ENCODE assay signal across 16 mouse cellular contexts in the genomic region with DNA sequence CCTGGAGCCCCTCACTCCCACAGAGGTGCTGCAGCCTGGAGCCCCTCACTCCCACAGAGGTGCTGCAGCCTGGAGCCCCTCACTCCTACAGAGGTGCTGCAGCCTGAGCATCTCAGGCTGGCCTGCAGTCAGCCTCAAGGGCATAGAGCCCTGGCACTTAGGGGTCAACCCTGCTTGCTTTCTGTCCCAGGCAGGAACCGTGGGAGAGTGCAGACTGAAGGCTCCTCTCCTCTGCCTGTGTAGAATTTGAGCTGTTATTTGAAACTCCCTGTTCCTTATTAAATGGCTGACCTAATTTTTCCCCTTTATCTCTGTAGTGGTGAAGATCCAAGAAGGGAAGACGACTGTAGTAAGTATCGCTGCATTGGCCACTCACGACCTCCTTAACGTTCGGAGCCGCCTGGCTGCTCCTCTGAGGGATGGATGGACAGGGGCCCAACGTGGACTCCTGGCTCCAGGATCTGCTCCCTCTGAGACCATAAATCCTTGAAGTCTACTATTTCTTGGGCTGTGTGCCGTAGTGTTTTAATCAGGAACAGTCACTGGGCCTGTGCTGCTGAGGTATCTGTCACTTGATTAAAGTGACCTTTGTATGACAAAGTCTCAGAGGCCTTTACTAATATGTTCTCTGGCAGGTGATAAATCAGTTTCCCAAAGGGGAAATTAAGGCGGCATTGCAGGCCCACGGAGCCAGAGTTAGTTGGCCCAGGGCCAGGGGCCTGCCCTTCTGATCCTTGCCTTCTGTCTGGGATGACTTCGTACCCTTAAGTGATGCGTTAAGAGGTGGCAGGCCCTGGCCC. TPM values are rescaled to one million over a fixed set of nuclear protein-coding genes. Genes with fewer than 3 reads are reported as not detected.
DNase-seq lines count a peak whose midpoint lies in the region; ATAC-seq lines count a peak whose summit lies in the region.
"Had no signal": no experiment of that assay in that cellular context is flagged by ENCODE, and none has a peak within 500 bp of the region (broad histone marks: within the 10 kb centered on the region; RNA-seq: fewer than 3 reads in every experiment).

No protein-coding gene starts in this region.

- peak overlapping the region; percentile 48 for H3K27ac ChIP-seq in kidney, embryonic 15.5 days
- peak overlapping the region; percentile 66; the same call in 1 of the 2 replicates for H3K27ac ChIP-seq in limb, embryonic 12.5 days
- H3K27ac ChIP-seq: liver, embryonic 15.5 days had no signal

- WGBS in kidney, embryonic 15.5 days = 31% methylated on average over 13 of the region's 13 CpGs
- 32% methylated on average over 13 of the region's 13 CpGs for WGBS in limb, embryonic 12.5 days

- no peak overlapping the region for H3K4me2 ChIP-seq in kidney, embryonic 15.5 days
- no peak overlapping the region for H3K4me2 ChIP-seq in limb, embryonic 12.5 days
- H3K4me2 ChIP-seq: liver, embryonic 15.5 days had no signal

- no peak overlapping the region for H3K4me3 ChIP-seq in kidney, embryonic 15.5 days (replicated peaks)
- no peak overlapping the region for H3K4me3 ChIP-seq in limb, embryonic 12.5 days (replicated peaks)
- H3K4me3 ChIP-seq: forebrain, embryonic 10.5 days; liver, embryonic 15.5 days had no signal

- H3K4me1 ChIP-seq in kidney, embryonic 15.5 days = peaks cover 25% of the 10 kb centered on the region
- H3K4me1 ChIP-seq in limb, embryonic 12.5 days (replicated peaks) = peaks cover 39% of the 10 kb centered on the region
- H3K4me1 ChIP-seq: liver, embryonic 15.5 days had no signal

- intact Hi-C loops in heart, postnatal 14 days (cut with DNase I) = no loop called here
- intact Hi-C loops in left cerebral cortex, postnatal 10 days (cut with DNase I) = no loop called here

- H3K27me3 ChIP-seq in kidney, embryonic 15.5 days = no peaks in the 10 kb centered on the region
- no peaks in the 10 kb centered on the region for H3K27me3 ChIP-seq in limb, embryonic 12.5 days
- H3K27me3 ChIP-seq: liver, embryonic 15.5 days had no signal

- no peak overlapping the region for H3K9ac ChIP-seq in kidney, embryonic 15.5 days
- no peak overlapping the region for H3K9ac ChIP-seq in limb, embryonic 12.5 days (replicated peaks)
- H3K9ac ChIP-seq: liver, embryonic 15.5 days had no signal

- peak; percentile 25 for DNase-seq in adrenal gland, adult 2 months
- no peak for DNase-seq in adrenal gland, adult 18-20 months (ENCODE audit: low spot score in 2 of 2)
- DNase-seq in heart, adult 18-20 months = peak; percentile 50 to 63
- DNase-seq in heart, postnatal 14 days = no peak
- no peak for DNase-seq in kidney, adult 18-20 months
- DNase-seq in left cerebral cortex, postnatal 10 days (ENCODE audit: extremely low spot score in 1 of 2, low spot score in 2 of 2) = no peak
- DNase-seq: cerebellum, adult 9-10 months; kidney, adult 9 months; right cerebral cortex, adult 18-20 months; spleen, adult 18-20 months; thymus, postnatal 36 days had no signal

- ATAC-seq in kidney, embryonic 15.5 days (replicated peaks; ENCODE audit: low FRiP score) = peak; percentile 49; the same call in 1 of the 2 replicates
- ATAC-seq in limb, embryonic 12.5 days (ENCODE audit: insufficient number of reproducible peaks, insufficient read depth, low FRiP score, low TSS enrichment, low read depth) = no peak

- no peaks in the 10 kb centered on the region for H3K9me3 ChIP-seq in kidney, embryonic 15.5 days (replicated peaks)
- no peaks in the 10 kb centered on the region for H3K9me3 ChIP-seq in limb, embryonic 12.5 days
- H3K9me3 ChIP-seq: forebrain, embryonic 10.5 days; liver, embryonic 15.5 days had no signal

- peaks cover 59% of the 10 kb centered on the region for H3K36me3 ChIP-seq in kidney, embryonic 15.5 days
- peaks cover 62% of the 10 kb centered on the region for H3K36me3 ChIP-seq in limb, embryonic 12.5 days

RNA-seq across cellular contexts. Expression of gene Mrps18a, which starts 7.0 kb away (rescaled TPM):
- 100 to 1,000 TPM; 108 to 117 TPM for total RNA-seq in adrenal gland, adult 2 months (2021)
- 23.7 and 29.6 TPM in 2 replicates for polyA plus RNA-seq in adrenal gland, adult 2 months (2012; rRNA removed)
- 100 to 1,000 TPM in 1 of 2 experiments, 10 to 100 TPM in 1; 99.5 to 100 TPM for total RNA-seq in adrenal gland, adult 18-20 months (2021)
- 100 to 1,000 TPM; 143 to 145 TPM for total RNA-seq in heart, adult 18-20 months (2021)
- 100 to 1,000 TPM; 115 to 119 TPM for total RNA-seq in heart, postnatal 14 days (2021)
- polyA plus RNA-seq in kidney, embryonic 15.5 days (2015; fragmentation: Nextera tagmentation; extraction: Ambion mirVana) = 154 and 155 TPM in 2 replicates
- 143 and 144 TPM in 2 replicates for polyA plus RNA-seq in limb, embryonic 12.5 days (2016; fragmentation: Nextera tagmentation; extraction: Ambion mirVana)
- total RNA-seq in left cerebral cortex, postnatal 10 days (2021) = 10 to 100 TPM; 79.9 to 83.9 TPM

RNA-seq across cellular contexts. Expression of gene Rsph9, which starts 26.2 kb away (rescaled TPM):
- total RNA-seq in adrenal gland, adult 2 months (2021) = 10 to 100 TPM in 1 of 2 experiments, 1 to 10 TPM in 1; 4.6 to 13.0 TPM
- polyA plus RNA-seq in adrenal gland, adult 2 months (2012; rRNA removed) = 14.9 and 15.4 TPM in 2 replicates
- total RNA-seq in adrenal gland, adult 18-20 months (2021) = 10 to 100 TPM in 1 of 2 experiments, 1 to 10 TPM in 1; 8.5 to 12.2 TPM
- total RNA-seq in heart, adult 18-20 months (2021) = under 1 TPM; 0.41 to 0.60 TPM
- 1 to 10 TPM; 1.1 to 1.4 TPM for total RNA-seq in heart, postnatal 14 days (2021)
- polyA plus RNA-seq in kidney, embryonic 15.5 days (2015; fragmentation: Nextera tagmentation; extraction: Ambion mirVana) = 11.7 and 12.1 TPM in 2 replicates
- polyA plus RNA-seq in limb, embryonic 12.5 days (2016; fragmentation: Nextera tagmentation; extraction: Ambion mirVana) = 9.5 and 12.7 TPM in 2 replicates
- 10 to 100 TPM; 33.0 to 34.8 TPM for total RNA-seq in left cerebral cortex, postnatal 10 days (2021)
- total RNA-seq: megakaryocyte progenitor cell, adult 5-6 weeks had no signal

RNA-seq across cellular contexts. Expression of gene Mad2l1bp, which starts 35.5 kb away (rescaled TPM):
- 10 to 100 TPM; 14.2 to 15.5 TPM for total RNA-seq in adrenal gland, adult 2 months (2021)
- polyA plus RNA-seq in adrenal gland, adult 2 months (2012; rRNA removed) = 7.9 and 8.3 TPM in 2 replicates
- 10 to 100 TPM; 11.9 to 13.3 TPM for total RNA-seq in adrenal gland, adult 18-20 months (2021)
- 10 to 100 TPM; 28.0 to 30.4 TPM for total RNA-seq in heart, adult 18-20 months (2021)
- total RNA-seq in heart, postnatal 14 days (2021) = 10 to 100 TPM; 22.2 to 27.6 TPM
- polyA plus RNA-seq in kidney, embryonic 15.5 days (2015; fragmentation: Nextera tagmentation; extraction: Ambion mirVana) = 37.5 and 39.2 TPM in 2 replicates
- 36.1 and 36.4 TPM in 2 replicates for polyA plus RNA-seq in limb, embryonic 12.5 days (2016; fragmentation: Nextera tagmentation; extraction: Ambion mirVana)
- 10 to 100 TPM; 13.2 to 15.3 TPM for total RNA-seq in left cerebral cortex, postnatal 10 days (2021)

RNA-seq across cellular contexts. Expression of gene Gtpbp2, which starts 43.0 kb away (rescaled TPM):
- total RNA-seq in adrenal gland, adult 2 months (2021) = 10 to 100 TPM; 58.4 to 69.9 TPM
- polyA plus RNA-seq in adrenal gland, adult 2 months (2012; rRNA removed) = 92.0 and 96.8 TPM in 2 replicates
- total RNA-seq in adrenal gland, adult 18-20 months (2021) = 10 to 100 TPM; 75.8 to 79.5 TPM
- total RNA-seq in heart, adult 18-20 months (2021) = 10 to 100 TPM; 49.5 to 51.2 TPM
- total RNA-seq in heart, postnatal 14 days (2021) = 10 to 100 TPM; 85.3 TPM
- polyA plus RNA-seq in kidney, embryonic 15.5 days (2015; fragmentation: Nextera tagmentation; extraction: Ambion mirVana) = 36.8 and 44.4 TPM in 2 replicates
- polyA plus RNA-seq in limb, embryonic 12.5 days (2016; fragmentation: Nextera tagmentation; extraction: Ambion mirVana) = 46.5 and 51.0 TPM in 2 replicates
- 100 to 1,000 TPM in 1 of 2 experiments, 10 to 100 TPM in 1; 86.6 to 101 TPM for total RNA-seq in left cerebral cortex, postnatal 10 days (2021)

Comparison
In these comparisons a context has a peak if more than half of its experiments do, and no peak if none do; other contexts are left out.
1. DNase-seq: peak in adrenal gland, adult 2 months (single experiment) and heart, adult 18-20 months (2 of 2); none in adrenal gland, adult 18-20 months (0 of 2), heart, postnatal 14 days (0 of 2), kidney, adult 18-20 months (single experiment) and left cerebral cortex, postnatal 10 days (0 of 2).